Mouse (Mus musculus) kidney, adult 18-20 months (tissue): ENCODE measurements around the gene Pex19.

Source experiments
- DNase-seq: peaks from one replicate; pipeline ENCODE4 v3.0.0; 2021

The Pex19 gene

DNA sequence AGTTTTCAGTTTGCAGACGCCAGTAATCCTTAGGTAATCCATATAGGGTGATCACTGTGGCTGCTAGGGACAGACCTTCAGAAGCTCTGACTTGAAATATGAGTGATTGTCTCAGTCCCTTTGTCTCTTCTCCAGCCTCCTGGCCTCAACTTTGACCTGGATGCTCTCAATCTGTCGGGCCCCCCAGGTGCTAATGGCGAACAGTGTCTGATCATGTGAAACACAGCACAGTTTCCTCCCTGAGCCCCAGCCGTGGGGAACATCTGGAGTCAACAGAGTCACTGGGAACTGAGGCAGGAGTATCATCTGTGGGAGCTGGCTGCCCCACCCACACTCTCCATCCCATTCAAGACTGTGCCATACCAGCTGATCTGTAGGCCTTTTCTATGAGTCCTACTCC lies 7.5 kb downstream of the Pex19 start:
- DNase-seq, result no peak

- no peak for DNase-seq
Observed at GRCm38 (mm10) chr1:172140160-172140559, 13.6 kb downstream of the Pex19 start.

GRCm38 (mm10) chr1:172140825-172141224 lies 14.3 kb downstream of the Pex19 start:
- no peak for DNase-seq

- no peak for DNase-seq
Observed at GRCm38 (mm10) chr1:172141529-172141928, 15.0 kb downstream of the Pex19 start.

GRCm38 (mm10) chr1:172143570-172143969 lies 17.0 kb downstream of the Pex19 start:
- peak; percentile 52 for DNase-seq

DNA sequence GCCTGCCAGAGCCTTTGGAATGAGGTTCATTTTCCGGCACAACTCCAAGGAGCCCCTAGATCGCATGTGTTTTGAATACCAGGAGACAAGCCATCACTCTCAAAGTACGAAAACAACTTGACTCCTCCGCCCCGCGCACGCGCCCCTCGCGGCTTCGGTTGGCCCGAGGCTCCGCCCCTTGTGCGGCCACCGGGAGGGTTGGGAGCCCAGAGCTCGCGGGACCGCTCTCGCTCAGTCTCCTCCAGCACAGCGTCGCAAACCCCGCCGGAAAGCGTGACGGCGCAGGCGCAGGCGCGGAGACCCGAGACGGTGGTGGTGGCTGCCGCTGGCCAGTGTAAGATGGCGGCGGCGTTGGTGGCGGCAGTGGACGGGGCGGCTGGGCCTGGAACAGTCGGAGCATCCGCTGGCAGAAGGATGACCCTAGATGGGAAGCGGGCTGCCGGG lies 21.3 kb downstream of the Pex19 start, which contains the start of gene Dcaf8:
TSS of gene Dcaf8 (plus strand) at position 250 of the 444 bp plus-strand sequence.
- DNase-seq, result peak; percentile 97

DNA sequence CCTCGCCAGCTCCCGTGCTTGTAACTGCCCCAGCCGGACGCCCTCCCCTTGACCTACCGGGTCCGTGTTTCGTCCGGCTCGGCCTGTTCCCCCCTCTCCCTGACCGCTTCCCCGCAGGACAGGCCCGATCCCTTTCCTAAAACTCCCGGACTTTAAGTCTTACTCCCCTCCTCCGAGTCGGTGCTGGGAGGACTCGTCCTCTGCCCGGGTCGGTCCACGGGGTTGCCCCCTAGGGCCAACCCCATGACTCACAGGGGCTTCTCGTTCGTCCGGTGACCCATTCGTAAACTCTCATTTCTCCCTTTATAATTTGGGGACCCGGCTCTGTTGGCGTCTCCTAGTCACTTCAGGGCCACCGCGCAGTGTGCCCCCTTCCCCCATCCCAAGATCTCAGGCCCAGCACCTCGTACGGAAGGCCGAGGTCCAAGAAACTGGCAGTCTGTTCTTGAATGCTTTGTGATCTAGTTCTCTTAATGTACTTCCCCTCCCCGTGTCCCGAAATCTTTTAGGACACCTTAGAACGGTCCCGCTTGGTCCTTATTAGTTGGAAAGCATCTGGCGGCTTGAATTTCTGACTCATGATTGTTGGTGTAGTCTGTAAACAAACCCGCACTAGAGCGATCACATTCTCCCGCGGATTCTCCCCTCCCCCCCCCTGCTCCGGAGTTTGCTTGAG lies 21.9 kb downstream of the Pex19 start:
- peak; percentile 74 for DNase-seq

DNA sequence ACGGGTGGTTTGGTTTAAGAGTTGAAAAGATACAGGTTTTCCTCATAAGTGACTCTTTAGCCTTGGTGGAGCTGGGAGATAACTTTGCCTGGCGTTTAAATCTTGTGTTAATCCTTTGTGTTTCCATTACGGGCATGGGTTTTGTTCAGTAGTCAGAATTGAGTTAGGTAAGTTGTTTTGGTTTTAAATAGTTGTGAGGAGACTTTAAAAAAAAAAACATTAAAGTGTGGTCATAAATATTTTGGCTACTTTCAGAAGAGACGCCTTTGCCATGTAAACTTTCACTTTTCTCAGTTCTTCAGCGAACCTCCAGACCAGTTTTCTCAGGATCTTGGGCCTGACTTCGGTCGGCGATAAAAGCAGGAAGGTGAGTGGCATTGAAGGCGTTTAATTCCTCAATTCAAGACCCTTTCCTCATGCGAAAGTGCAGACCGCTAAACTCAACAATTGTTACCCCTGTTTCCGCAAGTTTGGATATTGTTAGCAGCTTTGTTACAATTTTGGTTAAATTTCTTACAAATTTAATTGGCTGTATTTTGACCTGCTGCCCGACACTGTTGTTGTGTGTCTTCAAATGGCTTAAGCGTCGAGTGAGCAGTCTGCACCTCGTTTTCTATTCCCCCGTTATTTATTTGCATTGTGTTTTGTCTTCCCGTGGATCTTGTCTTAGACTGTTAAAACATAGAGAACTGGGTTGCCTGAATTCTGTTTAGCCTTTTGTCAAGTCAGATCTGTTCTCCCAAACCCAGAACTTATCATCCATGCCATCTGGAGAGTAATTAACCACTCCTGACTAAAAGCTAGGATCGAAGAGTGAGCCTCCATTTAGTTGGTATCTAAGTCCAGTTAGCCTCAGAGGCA lies 22.6 kb downstream of the Pex19 start:
- peak; percentile 19 for DNase-seq

- no peak for DNase-seq
Observed at GRCm38 (mm10) chr1:172154536-172154935, 28.0 kb downstream of the Pex19 start.

GRCm38 (mm10) chr1:172155518-172155917 lies 29.0 kb downstream of the Pex19 start:
- no peak for DNase-seq

DNA sequence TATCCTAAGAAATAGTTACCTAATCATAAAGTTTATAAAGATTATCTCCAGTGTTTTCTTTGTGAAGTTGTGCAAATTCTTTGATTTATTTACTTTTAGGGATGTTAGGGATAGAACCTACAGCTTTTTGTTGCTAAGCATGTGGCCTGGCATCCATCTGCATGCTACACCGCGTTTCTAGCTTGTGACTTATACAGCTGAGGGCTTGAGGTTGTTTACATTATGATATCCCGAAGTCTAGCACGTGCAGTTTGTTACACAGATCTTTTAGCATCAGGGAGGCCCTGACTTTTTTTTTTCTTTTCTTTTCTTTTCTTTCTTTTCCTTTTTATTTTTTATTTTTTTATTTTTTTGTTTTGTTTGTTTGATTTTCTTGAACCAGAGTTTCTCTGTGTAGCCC lies 33.4 kb downstream of the Pex19 start:
- no peak for DNase-seq

- DNase-seq, result no peak
Observed at GRCm38 (mm10) chr1:172160508-172160907, 34.0 kb downstream of the Pex19 start.

GRCm38 (mm10) chr1:172162009-172162408 lies 35.5 kb downstream of the Pex19 start:
- peak; percentile 42 for DNase-seq

DNA sequence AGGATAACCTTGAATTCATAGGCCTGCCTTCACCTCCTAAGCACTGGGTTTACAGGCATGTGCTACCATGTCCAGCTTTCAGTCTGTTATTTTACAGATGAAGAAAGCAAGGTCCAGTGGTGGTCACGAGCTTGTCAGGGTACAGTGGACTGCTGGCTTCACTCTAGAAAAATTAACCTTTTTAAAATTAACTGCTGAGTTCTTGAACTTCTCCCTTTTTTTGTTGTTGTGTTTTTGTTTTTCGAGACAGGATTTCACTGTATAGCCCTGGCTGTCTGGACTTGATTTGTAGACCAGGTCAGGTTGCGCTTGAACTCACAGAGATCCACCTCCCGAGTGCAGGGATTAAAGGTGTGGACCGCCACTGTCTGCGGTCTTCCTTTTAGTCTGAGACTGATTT lies 36.4 kb downstream of the Pex19 start:
- peak; percentile 34 for DNase-seq

DNA sequence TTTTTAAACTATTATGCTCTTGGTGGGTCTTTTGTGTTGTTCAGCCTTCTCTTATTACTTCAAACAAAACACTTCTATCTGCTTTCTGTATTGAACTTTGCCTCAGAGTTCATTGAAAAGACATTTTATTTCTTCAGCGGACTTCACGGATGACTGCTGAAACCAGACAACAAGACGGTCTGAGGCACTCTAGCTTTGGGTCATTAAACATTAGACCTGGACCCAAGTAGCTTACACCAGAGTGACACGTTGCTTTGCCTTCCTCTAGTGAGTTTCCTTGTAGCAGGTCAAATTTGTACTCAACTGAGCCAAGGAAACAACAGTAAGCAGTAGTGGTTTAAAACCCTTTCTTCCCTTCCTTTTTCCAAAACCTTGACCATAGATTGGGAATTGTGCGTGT lies 41.4 kb downstream of the Pex19 start:
- DNase-seq, result no peak

DNA sequence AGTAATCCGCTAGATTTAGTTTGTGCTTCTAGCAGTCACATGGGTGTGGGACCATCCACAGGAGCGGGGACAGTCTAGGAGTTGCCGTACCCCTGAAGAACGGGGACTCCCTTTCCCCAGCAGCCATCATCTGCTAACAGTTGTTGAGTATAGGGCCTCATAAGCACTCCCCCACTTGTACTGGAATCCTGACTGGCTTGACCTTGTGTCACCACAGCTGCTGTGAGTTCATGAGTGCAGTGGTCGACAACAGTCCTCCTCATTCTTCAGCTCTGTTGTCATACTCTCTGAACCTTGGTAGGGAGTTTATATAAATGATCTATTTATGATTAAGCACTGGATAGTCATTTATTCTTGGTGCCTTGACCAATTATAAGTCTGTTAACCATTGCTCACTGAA lies 43.3 kb downstream of the Pex19 start:
- no peak for DNase-seq

- no peak for DNase-seq
Observed at GRCm38 (mm10) chr1:172172381-172172780, 45.8 kb downstream of the Pex19 start.

DNA sequence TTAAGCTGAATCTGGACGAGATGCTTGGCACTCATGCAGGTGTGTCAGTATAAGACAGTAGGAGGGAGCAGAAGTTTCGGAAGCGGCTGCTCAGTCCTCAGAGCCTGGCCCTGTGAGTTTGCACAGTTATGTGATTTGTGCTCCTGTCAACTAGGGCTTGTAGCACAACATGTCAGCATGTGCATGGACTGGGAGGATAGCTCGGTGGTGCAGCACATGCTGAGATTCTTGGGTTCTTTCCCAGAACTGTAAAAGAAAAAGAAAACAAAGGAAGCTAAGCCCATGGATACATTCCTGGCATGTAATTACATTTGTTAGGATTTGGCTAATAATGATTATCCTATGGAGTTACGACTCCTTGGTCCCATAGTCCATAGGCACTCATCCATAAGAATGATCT lies 46.6 kb downstream of the Pex19 start:
- DNase-seq, result no peak

DNA sequence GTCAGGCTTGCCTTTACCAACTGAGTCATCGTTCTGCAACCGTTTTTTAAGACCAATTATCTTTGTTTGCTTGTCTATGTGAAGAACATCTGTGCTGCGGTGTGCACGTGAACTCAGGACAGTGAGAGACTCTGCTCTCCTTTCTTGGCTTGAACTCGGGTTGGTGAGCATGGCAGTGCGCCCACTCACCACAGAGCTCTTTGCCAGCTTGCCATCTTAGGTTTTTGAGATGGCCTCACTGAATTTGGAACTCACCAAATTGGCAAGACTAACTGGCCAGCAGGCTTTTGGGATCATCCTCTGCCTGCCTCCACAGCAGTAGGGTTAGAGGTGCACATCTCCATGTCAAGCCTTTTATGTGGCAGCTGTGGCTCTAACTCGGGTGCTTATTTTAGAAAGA lies 51.2 kb downstream of the Pex19 start:
- DNase-seq, result no peak

DNA sequence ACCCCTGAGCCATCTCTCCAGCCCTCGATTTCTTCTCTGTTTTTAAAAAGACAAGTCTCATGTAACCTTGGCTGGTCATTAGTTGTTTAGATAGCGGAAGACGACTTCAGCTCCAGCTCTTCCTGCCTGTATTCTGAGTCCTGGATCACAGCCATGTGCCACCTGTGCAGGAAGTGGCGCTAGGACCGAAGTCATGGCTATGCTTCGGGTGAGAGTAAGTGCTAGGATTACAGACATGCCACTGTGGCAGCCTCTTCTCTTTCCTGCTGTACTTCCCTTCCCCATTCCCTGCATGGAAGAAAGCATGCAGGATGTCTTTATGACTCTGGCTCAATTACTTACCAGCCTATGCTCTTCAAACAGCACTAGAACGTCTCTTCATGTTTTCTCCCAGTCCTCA lies 52.5 kb downstream of the Pex19 start:
- DNase-seq, result no peak

GRCm38 (mm10) chr1:172180881-172181280 lies 54.3 kb downstream of the Pex19 start:
- no peak for DNase-seq

GRCm38 (mm10) chr1:172181777-172182176 lies 55.2 kb downstream of the Pex19 start:
- DNase-seq, result no peak

DNA sequence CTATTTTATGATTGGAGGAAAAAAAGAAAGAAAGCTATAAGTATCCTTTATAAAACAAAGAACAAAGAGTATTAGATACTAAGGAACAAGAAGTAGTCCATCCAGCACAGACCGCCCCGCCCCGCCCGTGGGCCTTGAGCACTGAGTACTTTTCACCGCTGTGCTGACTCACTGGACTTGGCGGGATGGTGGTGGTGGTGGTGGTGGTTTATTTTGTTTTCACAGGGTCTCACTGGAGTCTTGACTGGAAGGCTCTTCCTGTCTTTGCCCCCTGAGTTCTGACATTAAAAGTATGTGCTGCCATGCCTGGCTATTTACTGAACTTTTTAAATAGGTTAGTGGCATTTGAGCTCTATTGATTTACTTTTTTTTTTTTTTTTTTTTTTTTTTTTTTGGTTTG lies 56.5 kb downstream of the Pex19 start:
- no peak for DNase-seq

DNA sequence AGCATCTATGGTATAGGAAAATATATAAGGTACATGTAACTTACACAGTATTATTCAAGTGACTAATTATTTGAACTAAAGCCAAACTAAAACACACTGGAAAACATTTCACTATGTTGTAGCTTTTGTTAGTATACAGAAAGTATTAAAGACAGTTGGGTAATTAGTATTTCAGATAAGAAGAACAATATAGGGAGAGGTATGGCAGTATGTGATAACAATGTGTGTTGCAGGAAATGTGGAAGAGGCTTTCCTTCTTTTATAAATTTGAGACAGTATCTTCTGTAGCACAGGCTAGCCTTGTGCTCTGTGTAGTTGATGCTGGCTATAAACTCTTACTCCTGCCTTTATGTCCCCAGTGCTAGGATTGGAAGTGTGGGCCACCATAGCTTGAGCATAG lies 57.4 kb downstream of the Pex19 start:
- no peak for DNase-seq
